Mouse (Mus musculus) liver, postnatal 0 days (tissue): Measurements from ENCODE around the gene Borcs5. TPM values are rescaled to one million over a fixed set of nuclear protein-coding genes. Genes with fewer than 3 reads are reported as not detected.

ENCODE experiments used
- ATAC-seq: fragments of 200-750 bp; cut with Nextera tagmentation; 2 replicates; pipeline ENCODE4 v1.8.0; 2017; ENCODE audit warnings: mild to moderate bottlenecking, moderate library complexity
- DNase-seq: peaks from one replicate; pipeline ENCODE4 v3.0.0-alpha.2; 2016
- H3K27ac ChIP-seq: fragments of 300-500 bp; sonication (generic); 2 replicates; pipeline ENCODE4 v1.5.1; 2014; ENCODE audit warnings: antibody characterized with exemption, moderate library complexity, mild to moderate bottlenecking, low read depth
- H3K27me3 ChIP-seq: fragments of 300-500 bp; sonication (generic); 2 replicates; pipeline ENCODE4 v1.6.1; 2014; ENCODE audit warnings: low read length, control low read depth, mixed read lengths; ENCODE audit not compliant: insufficient read depth
- H3K36me3 ChIP-seq: fragments of 300-500 bp; sonication (generic); replicated peaks from 2 replicates; pipeline ENCODE4 v1.6.1; 2014; ENCODE audit warnings: mild to moderate bottlenecking, control low read depth, low read length, moderate library complexity, mixed read lengths; ENCODE audit not compliant: insufficient read depth
- H3K4me1 ChIP-seq: fragments of 300-500 bp; sonication (generic); 2 replicates; pipeline ENCODE4 v1.6.1; 2014; ENCODE audit warnings: antibody characterized with exemption, mild to moderate bottlenecking, control low read depth; ENCODE audit not compliant: insufficient read depth
- H3K4me2 ChIP-seq: fragments of 300-500 bp; sonication (generic); 2 replicates; pipeline ENCODE4 v1.6.1; 2014; ENCODE audit warnings: low read depth, mild to moderate bottlenecking, low read length, moderate library complexity, mixed read lengths
- H3K4me3 ChIP-seq: fragments of 300-500 bp; sonication (generic); 2 replicates; pipeline ENCODE4 v1.5.1; 2014; ENCODE audit warnings: low read depth, low read length
- H3K9ac ChIP-seq: fragments of 300-500 bp; sonication (generic); replicated peaks from 2 replicates; pipeline ENCODE4 v1.6.1; 2014; ENCODE audit warnings: mild to moderate bottlenecking, moderate library complexity
- H3K9me3 ChIP-seq: fragments of 300-500 bp; sonication (generic); 2 replicates; pipeline ENCODE4 v1.6.1; 2016; ENCODE audit warnings: mild to moderate bottlenecking, control low read depth, low read length, mixed read lengths
- CTCF ChIP-seq: sonication (generic); IDR thresholded peaks from 2 replicates; pipeline ENCODE4 v1.5.1; 2016; ENCODE audit warnings: antibody characterized with exemption, low read depth
- EP300 ChIP-seq: IDR thresholded peaks from 2 replicates; pipeline ENCODE4 v1.6.1; 2016; ENCODE audit warnings: antibody characterized with exemption, low read depth, mild to moderate bottlenecking
- whole genome bisulfite sequencing: fragments of 180-500 bp; shearing (Covaris S2); extraction: QIAGEN DNeasy Blood & Tissue Kit; methylation state at CpG from one replicate; pipeline ENCODE4 v1.1.7; 2014; ENCODE audit not compliant: insufficient replicate concordance; 5-methylcytosine and 5-hydroxymethylcytosine counted together
- polyA plus RNA-seq: library from polyadenylated mRNA; unstranded; fragments of >200 nt; fragmentation: Nextera tagmentation; extraction: Ambion mirVana; gene quantifications from 2 replicates; pipeline ENCODE4 v1.2.1, GENCODE M21; 2015

Gene Borcs5
- polyA plus RNA-seq, 1 experiment from 2014 or later: 8.3 TPM

DNA sequence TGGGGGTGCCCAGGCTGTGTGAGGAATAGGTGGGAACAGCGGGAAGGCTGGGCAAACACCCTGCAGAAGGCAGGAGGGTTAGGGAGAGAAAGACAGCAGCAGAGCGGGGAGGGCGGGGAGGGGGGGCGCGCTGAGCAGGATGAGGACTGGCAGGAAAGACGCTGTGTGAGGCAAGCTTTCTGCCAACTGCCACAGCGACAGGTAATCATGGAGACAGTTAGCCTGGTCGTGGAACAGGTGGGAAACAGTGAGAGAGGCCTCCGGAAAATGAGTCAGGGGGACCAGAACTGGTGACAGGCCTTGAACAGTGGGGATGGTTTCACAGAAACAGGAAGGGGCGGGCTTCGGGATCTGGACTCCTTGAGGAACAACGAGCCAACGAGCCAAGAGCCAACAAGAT is 27.4 kb upstream of the Borcs5 start:
- no peak for ATAC-seq
- no peak for TF ChIP-seq CTCF

DNA sequence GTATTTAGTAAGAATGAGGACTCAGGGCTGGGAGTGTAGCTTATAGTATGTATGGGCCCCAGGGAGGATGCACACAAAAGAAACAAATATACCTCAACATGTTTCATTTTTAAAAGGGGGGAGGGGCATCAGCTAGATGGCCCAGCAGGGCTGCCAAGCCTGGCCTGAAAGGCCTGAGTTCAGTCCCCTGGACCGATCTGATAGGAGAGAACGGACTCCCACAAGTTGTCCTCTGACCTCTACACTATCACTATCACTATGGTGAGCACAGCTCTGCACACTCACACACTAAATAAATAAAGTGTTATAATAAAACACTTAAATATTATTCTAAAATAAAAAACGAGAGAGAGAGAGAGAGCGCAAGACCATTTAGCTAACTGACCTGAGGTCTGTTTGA is 25.0 kb upstream of the Borcs5 start:
- no peak for TF ChIP-seq CTCF
- TF ChIP-seq EP300: no peak
- DNase-seq (no peak), ATAC-seq (peak; percentile 74)
- Histone ChIP-seq H3K4me3 (peak overlapping the region; percentile 41), H3K4me1 (no peaks in the 10 kb centered on the region; the same call in 1 of the 2 replicates), H3K9me3 (no peaks in the 10 kb centered on the region), H3K27ac (peak overlapping the region; percentile 72), H3K36me3 (no peaks in the 10 kb centered on the region), H3K27me3 (no peaks in the 10 kb centered on the region), H3K9ac (no peak overlapping the region), H3K4me2 (peak overlapping the region; percentile 78)
- 43% methylated on average over 4 of the region's 4 CpGs for WGBS

More for the DNA sequence above, 27.4 kb upstream of the Borcs5 start:
- Histone ChIP-seq H3K4me2 (no peak overlapping the region), H3K4me1 (no peaks in the 10 kb centered on the region; the same call in 1 of the 2 replicates), H3K36me3 (no peaks in the 10 kb centered on the region), H3K27me3 (no peaks in the 10 kb centered on the region), H3K4me3 (no peak overlapping the region), H3K9me3 (no peaks in the 10 kb centered on the region), H3K27ac (no peak overlapping the region), H3K9ac (no peak overlapping the region)
- DNase-seq: no peak
- 65% methylated on average over 13 of the region's 13 CpGs for WGBS

DNA sequence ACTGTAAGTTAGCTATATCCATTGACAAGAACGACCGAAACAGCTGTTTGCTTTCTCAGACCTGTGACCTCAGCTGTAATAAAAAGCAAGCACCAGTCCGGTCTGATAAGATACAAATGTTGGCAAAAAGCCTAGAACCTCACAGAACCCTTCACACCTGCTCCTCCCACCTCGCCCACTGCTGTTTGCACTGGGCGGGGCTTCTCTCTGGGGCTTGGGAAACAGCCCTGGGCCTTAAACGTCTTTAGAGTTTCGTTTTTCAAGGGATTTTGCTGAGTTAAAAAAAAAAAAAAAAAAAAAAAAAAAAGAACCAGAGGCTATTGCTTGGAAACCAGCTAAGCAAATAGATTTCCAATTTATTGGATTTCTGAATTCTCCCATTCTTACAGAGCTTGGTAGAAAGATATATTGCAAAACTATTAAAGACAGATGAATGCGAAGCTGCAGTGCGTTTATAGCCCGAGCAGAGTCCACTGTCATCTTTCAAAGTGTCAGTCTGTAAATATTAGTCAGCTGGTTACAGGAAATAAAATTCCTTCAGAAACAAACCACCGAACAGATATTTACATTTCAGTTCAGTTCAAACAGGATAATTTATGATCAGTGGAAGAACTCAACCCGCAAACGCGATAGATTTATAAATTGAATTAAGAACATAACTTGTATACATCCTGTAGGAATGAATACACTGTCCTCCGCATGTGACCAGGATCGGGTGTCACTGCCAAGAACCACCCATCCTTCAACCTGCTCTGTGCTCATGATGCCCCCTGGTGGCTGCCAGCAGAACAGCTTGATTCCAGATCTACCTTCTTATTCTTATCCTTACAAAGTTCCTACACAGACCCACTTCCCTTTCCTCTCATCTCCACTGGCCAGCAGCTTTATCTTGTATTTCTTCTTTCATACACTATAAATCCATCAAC is 24.3 kb upstream of the Borcs5 start:
- H3K9ac ChIP-seq: 0 out of 2 replicates have a peak overlapping the region, but pooled peaks have one; percentile 22

DNA sequence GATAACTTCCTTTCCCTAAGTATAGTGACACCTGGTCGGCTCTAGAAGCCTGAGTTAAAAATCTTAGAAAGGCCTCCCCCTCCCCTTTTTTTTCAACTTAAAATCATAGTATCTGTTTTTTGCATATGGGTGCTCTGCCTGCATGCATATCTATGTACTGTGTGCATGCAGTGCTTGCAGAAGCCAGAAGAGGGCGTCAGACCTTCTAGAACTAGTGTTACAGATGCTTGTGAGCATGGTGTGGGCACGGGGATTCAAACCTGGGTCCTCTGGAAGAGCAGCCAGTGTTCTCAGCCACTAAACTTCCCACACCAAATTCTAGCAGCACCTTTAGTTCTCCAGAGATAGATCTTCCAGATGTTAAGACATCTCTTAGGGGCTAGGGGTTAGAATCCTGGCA is 21.7 kb upstream of the Borcs5 start:
- Histone ChIP-seq H3K4me1 (no peaks in the 10 kb centered on the region; the same call in 1 of the 2 replicates), H3K4me2 (no peak overlapping the region), H3K27ac (no peak overlapping the region), H3K36me3 (no peaks in the 10 kb centered on the region), H3K9me3 (no peaks in the 10 kb centered on the region), H3K9ac (no peak overlapping the region), H3K27me3 (no peaks in the 10 kb centered on the region), H3K4me3 (no peak overlapping the region)
- ATAC-seq: no peak
- DNase-seq: no peak
- TF ChIP-seq EP300: no peak
- peak; percentile 21; the same call in 1 of the 2 replicates for TF ChIP-seq CTCF
- 56% methylated on average over 3 of the region's 3 CpGs for WGBS

More for the DNA sequence above, 24.3 kb upstream of the Borcs5 start:
- Histone ChIP-seq H3K4me2 (peak overlapping the region; percentile 78), H3K4me1 (no peaks in the 10 kb centered on the region; the same call in 1 of the 2 replicates), H3K36me3 (no peaks in the 10 kb centered on the region), H3K27me3 (no peaks in the 10 kb centered on the region), H3K27ac (peak overlapping the region; percentile 72), H3K4me3 (peak overlapping the region; percentile 41), H3K9me3 (no peaks in the 10 kb centered on the region)
- WGBS: 11% methylated on average over 16 of the region's 16 CpGs
- ATAC-seq (peak; percentile 97), DNase-seq (peak; percentile 89)
- TF ChIP-seq CTCF: peak; percentile 99
- peak; percentile 57 for TF ChIP-seq EP300

DNA sequence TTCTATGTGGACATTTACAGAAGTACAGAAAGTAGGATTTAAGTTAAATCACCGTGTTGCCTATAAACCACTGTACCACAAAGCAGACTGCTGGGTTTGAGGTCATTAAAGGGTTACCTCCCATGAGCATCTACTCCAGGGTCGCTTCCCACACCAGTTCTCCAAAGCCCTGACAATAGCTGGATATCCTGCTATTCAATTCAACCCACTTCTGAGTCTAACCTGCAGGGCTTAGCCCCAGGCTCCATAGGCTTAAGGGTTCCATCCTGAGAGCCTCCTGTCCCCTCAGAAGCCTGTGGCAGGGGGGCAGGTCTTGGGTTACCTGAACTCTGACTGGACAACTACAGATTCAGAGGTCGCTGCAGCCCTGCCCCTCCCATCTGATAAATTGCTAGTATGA is 19.2 kb upstream of the Borcs5 start:
- no peak overlapping the region for H3K4me3 ChIP-seq
- ATAC-seq: no peak
- H3K27ac ChIP-seq: no peak overlapping the region
- WGBS: 66% methylated on average over 3 of the region's 3 CpGs
- no peak overlapping the region for H3K9ac ChIP-seq
- TF ChIP-seq CTCF: no peak
- TF ChIP-seq EP300: no peak
- no peaks in the 10 kb centered on the region for H3K27me3 ChIP-seq
- H3K9me3 ChIP-seq: no peaks in the 10 kb centered on the region
- no peak overlapping the region for H3K4me2 ChIP-seq
- no peaks in the 10 kb centered on the region for H3K4me1 ChIP-seq
- H3K36me3 ChIP-seq: no peaks in the 10 kb centered on the region
- DNase-seq: no peak

DNA sequence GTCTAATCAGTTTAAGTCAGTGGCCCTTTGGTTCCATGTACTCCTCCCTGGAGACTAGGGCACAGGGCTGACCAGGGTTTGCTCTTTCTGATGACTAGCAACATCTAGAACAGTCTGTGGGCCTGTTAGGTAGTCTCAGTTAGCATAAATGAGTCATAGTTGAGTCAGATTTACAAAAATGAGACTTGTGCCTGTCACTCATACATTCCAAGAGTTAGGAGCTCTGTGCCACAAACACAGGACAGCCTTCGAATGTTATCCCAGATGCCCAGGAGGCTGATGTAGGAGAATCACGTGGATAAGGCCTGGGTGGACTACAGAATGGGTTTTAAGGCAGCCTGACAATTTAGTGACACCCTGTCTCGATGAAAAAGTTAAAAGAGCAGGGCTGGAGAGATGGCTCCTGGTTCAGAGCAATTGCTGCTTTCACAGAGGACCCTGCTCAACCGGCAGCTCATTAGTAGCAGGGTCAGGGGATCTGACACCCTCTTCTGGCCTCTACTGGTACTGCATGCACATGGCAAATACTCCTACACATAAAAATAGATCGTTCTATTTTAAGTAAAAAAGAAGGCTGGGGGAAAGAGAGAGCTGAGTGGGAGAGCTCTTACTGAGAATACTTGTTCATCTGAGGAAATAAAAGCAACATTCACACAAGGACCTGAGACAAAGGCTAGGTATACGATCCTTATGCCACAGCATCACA is 18.3 kb upstream of the Borcs5 start:
- H3K27ac ChIP-seq: no peak overlapping the region
- peak; percentile 62 for TF ChIP-seq CTCF
- TF ChIP-seq EP300: no peak
- no peaks in the 10 kb centered on the region for H3K9me3 ChIP-seq
- H3K36me3 ChIP-seq: no peaks in the 10 kb centered on the region
- DNase-seq (peak; percentile 51), ATAC-seq (no peak)
- H3K9ac ChIP-seq: no peak overlapping the region
- no peaks in the 10 kb centered on the region for H3K27me3 ChIP-seq
- no peak overlapping the region for H3K4me3 ChIP-seq
- no peaks in the 10 kb centered on the region for H3K4me1 ChIP-seq
- 71% methylated on average over 6 of the region's 6 CpGs for WGBS
- no peak overlapping the region for H3K4me2 ChIP-seq
